Mouse (Mus musculus) neural tube, embryonic 12.5 days (tissue): ENCODE measurements around the gene Rtn4rl1. TPM values are rescaled to one million over a fixed set of nuclear protein-coding genes. Genes with fewer than 3 reads are reported as not detected.

Source experiments
- ATAC-seq: fragments of 200-750 bp; cut with Nextera tagmentation; 2 replicates; pipeline ENCODE4 v1.8.0; 2017; ENCODE audit warnings: low read depth, mild to moderate bottlenecking, moderate TSS enrichment, moderate library complexity; ENCODE audit not compliant: low FRiP score
- H3K27ac ChIP-seq: fragments of 300-500 bp; sonication (generic); 2 replicates; pipeline ENCODE4 v1.5.1; 2016
- H3K27me3 ChIP-seq: fragments of 300-500 bp; sonication (generic); replicated peaks from 2 replicates; pipeline ENCODE4 v1.6.1; 2016; ENCODE audit warnings: mild to moderate bottlenecking
- H3K36me3 ChIP-seq: fragments of 300-500 bp; sonication (generic); 2 replicates; pipeline ENCODE4 v1.6.1; 2016; ENCODE audit warnings: mild to moderate bottlenecking
- H3K4me1 ChIP-seq: fragments of 300-500 bp; sonication (generic); 2 replicates; pipeline ENCODE4 v1.6.1; 2016
- H3K4me2 ChIP-seq: fragments of 300-500 bp; sonication (generic); replicated peaks from 2 replicates; pipeline ENCODE4 v1.6.1; 2016; ENCODE audit warnings: mild to moderate bottlenecking
- H3K4me3 ChIP-seq: fragments of 300-500 bp; sonication (generic); 2 replicates; pipeline ENCODE4 v1.5.1; 2016
- H3K9ac ChIP-seq: fragments of 300-500 bp; sonication (generic); 2 replicates; pipeline ENCODE4 v1.6.1; 2016; ENCODE audit warnings: mild to moderate bottlenecking
- H3K9me3 ChIP-seq: fragments of 300-500 bp; sonication (generic); 2 replicates; pipeline ENCODE4 v1.6.1; 2016; ENCODE audit warnings: mild to moderate bottlenecking
- WGBS: fragments of 180-500 bp; shearing (Covaris S2); methylation state at CpG from one replicate; pipeline ENCODE4 v1.1.7; 2016; 5-methylcytosine and 5-hydroxymethylcytosine counted together
- polyA plus RNA-seq: library from polyadenylated mRNA; unstranded; fragments of >200 nt; fragmentation: Nextera tagmentation; extraction: Ambion mirVana; gene quantifications from 2 replicates; pipeline ENCODE4 v1.2.1, GENCODE M21; 2016

The Rtn4rl1 gene
- polyA plus RNA-seq, 1 experiment from 2014 or later = 14.5 TPM

DNA sequence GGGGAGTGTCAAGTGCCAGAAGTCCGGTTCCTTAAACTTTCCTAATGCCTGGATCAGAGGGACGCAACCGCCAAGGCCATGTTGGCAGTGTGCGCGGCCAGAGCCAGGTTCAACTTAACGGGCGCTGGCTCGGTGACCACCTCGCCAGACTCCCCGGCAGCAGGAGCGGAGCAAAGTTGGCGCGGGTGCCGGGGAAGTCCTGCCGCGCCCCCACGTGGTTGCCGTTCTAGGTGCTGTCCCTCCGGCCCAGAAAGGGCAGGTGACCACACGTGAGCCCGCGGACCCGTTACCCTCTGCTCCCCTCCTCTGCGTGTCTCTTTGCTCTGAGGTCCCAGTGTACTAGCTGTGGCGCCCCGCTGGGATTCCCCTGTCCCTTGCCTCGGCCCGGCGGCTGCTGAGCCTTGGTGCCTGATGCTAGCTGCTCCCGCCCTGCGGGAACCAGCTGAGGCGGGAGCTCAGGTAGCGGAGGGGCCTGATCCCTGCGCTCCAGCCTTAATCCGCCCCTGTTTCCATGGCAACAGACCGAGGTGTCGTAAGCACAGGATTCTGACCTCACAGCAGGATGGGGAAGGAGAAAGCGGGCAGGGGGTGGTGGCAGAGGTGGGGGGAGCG lies 1.4 kb downstream of the Rtn4rl1 start:
- Histone ChIP-seq H3K4me3 (peak overlapping the region; percentile 49), H3K4me1 (peaks cover 36% of the 10 kb centered on the region), H3K27ac (no peak overlapping the region), H3K9ac (peak overlapping the region; percentile 57), H3K36me3 (no peaks in the 10 kb centered on the region), H3K27me3 (peaks cover 62% of the 10 kb centered on the region), H3K9me3 (no peaks in the 10 kb centered on the region), H3K4me2 (peak overlapping the region; percentile 76)
- no peak for ATAC-seq
- under 1% methylated on average over 39 of the region's 39 CpGs for WGBS

DNA sequence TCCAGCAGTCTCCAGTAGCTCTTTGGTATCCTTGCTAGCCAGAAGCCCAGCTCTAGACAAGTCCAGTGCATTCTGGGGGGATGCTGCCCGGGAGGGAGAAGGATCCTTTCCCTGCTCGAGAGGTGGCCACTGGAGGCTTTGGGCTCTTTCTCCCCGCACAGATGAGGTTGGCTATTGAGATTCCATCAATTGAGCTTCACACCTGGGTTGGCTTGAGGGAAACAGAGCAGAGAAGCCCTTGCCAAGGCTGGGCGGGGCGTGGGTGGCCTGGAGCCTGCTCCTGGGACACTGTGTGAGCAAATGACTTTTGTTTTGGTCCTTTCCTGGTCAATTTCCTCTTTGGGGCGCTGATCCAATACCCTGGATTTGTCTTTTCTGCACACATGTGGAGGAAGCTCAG lies 2.5 kb downstream of the Rtn4rl1 start:
- ATAC-seq = no peak
- Histone ChIP-seq H3K9ac (no peak overlapping the region), H3K27me3 (peaks cover 67% of the 10 kb centered on the region), H3K4me2 (peak overlapping the region; percentile 76), H3K27ac (no peak overlapping the region), H3K4me3 (no peak overlapping the region), H3K4me1 (peaks cover 36% of the 10 kb centered on the region), H3K36me3 (no peaks in the 10 kb centered on the region), H3K9me3 (no peaks in the 10 kb centered on the region)
- 51% methylated on average over 6 of the region's 6 CpGs for WGBS

DNA sequence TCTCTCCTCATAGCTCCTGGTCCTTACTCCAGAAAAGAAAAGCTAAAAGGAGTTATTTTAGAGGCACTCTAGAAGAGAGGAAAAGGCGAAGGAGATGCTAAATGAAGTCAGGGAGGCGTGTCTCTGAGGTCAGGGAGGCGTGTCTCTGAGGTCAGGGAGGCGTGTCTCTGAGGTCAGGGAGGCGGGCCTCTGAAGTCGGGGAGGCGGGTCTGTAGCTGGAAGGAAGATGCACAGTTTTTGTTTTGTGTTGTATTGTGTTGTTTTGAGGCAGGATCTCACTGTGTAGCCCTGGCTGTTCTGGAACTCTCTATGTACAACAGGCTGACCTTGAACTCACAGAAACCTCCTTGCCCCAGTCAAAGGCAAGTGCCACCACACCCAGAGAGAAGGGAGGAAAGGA lies 4.4 kb downstream of the Rtn4rl1 start:
- Histone ChIP-seq H3K36me3 (no peaks in the 10 kb centered on the region), H3K27me3 (peaks cover 49% of the 10 kb centered on the region), H3K4me1 (peaks cover 43% of the 10 kb centered on the region), H3K9ac (no peak overlapping the region), H3K27ac (no peak overlapping the region), H3K9me3 (no peaks in the 10 kb centered on the region), H3K4me2 (no peak overlapping the region), H3K4me3 (no peak overlapping the region)
- ATAC-seq = no peak
- WGBS = 39% methylated on average over 7 of the region's 7 CpGs

DNA sequence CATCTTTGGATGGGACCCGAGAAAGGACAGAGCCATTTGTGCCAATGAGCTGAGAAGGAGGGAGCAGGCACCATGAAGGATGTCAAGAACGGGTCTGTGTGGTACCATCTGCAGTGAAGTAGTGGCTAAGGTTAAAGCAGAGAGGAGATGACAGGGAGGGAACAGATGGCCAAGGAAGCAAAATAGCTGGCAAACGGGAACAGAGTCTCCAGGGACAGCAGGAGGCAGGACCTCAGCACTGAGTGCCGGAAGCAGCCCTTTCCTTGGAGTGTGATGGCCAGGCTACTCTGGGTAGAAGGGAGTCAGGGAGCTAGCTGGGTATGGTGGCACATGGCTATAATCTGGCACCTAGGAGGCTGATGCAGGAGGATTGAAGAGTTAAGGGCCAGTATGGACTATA lies 5.2 kb downstream of the Rtn4rl1 start:
- Histone ChIP-seq H3K27me3 (peaks cover 41% of the 10 kb centered on the region), H3K4me2 (no peak overlapping the region), H3K9me3 (no peaks in the 10 kb centered on the region), H3K9ac (no peak overlapping the region), H3K4me1 (peaks cover 36% of the 10 kb centered on the region), H3K4me3 (no peak overlapping the region), H3K36me3 (no peaks in the 10 kb centered on the region), H3K27ac (no peak overlapping the region)
- 73% methylated on average over 4 of the region's 4 CpGs for WGBS
- no peak for ATAC-seq

DNA sequence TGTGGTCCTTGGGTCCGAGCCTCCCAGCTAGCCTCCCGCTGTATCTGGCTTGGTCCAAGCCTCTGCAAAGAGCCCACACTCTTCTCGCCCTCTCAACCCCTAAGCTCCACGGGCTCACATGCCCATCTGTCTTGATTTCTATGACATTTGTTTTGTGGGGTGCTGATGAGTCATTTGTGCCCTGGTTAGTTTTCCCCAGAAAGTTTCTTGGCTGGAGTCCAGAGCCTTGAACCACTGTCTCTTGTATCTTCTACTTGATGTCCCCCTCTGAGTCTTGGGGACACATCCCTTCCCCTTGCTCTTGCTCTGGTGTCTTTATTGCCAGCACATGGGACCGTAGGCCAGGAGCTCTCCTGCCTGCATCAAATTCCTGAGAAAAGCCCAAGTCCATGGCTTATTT lies 6.4 kb downstream of the Rtn4rl1 start:
- Histone ChIP-seq H3K4me1 (peaks cover 25% of the 10 kb centered on the region), H3K9me3 (no peaks in the 10 kb centered on the region), H3K4me2 (no peak overlapping the region), H3K27me3 (peaks cover 30% of the 10 kb centered on the region), H3K4me3 (no peak overlapping the region), H3K27ac (no peak overlapping the region), H3K9ac (no peak overlapping the region), H3K36me3 (no peaks in the 10 kb centered on the region)
- 80% methylated on average over 5 of the region's 5 CpGs for WGBS
- ATAC-seq = no peak

DNA sequence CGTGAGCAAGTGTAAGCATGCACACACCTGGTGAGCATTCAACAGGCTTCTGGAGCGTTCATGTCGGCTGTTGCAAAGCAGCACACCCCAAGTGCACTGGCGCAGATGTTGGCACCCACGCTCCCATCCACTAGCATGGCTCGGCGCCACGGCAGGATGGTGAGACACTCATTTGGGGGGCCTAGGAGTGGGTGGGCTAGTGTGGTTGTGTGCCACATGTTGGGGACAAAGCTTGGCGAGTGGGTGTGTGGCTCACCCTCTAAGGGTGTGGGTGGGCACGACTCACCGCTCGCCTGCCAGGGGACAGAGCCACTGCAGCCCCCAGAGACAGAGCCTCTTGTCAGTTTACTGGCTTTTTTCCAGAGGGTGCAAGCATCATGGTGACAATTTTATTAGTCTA lies 7.4 kb downstream of the Rtn4rl1 start:
- Histone ChIP-seq H3K27me3 (peaks cover 20% of the 10 kb centered on the region), H3K27ac (no peak overlapping the region), H3K9ac (no peak overlapping the region), H3K4me2 (no peak overlapping the region), H3K36me3 (no peaks in the 10 kb centered on the region), H3K4me3 (no peak overlapping the region), H3K4me1 (peaks cover 18% of the 10 kb centered on the region), H3K9me3 (no peaks in the 10 kb centered on the region)
- no peak for ATAC-seq
- WGBS = 90% methylated on average over 12 of the region's 12 CpGs

DNA sequence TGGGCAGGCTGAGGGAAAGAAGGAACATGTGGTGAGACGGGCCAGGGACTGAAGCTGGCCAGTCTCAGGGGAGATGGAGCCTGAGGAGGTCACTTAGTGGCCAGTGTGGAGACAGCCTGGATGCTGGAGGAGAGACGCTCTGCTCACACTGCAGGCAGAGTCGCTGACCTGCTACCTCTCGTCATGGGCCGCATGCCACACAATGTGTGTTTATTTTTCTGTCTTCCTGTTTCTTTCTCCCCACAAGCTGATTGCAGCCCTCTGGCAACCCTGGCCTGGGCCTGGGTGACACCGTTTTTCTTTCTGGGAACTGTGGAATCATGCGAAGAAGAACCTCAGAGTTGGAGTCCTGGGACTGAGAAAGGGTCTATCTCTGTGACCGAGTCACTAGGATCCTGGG lies 8.1 kb downstream of the Rtn4rl1 start:
- WGBS = 67% methylated on average over 8 of the region's 8 CpGs
- Histone ChIP-seq H3K9me3 (no peaks in the 10 kb centered on the region), H3K4me3 (no peak overlapping the region), H3K9ac (no peak overlapping the region), H3K27ac (no peak overlapping the region), H3K36me3 (no peaks in the 10 kb centered on the region), H3K4me1 (peaks cover 17% of the 10 kb centered on the region), H3K4me2 (no peak overlapping the region), H3K27me3 (peaks cover 13% of the 10 kb centered on the region; the same call in 1 of the 2 replicates)
- ATAC-seq = no peak

DNA sequence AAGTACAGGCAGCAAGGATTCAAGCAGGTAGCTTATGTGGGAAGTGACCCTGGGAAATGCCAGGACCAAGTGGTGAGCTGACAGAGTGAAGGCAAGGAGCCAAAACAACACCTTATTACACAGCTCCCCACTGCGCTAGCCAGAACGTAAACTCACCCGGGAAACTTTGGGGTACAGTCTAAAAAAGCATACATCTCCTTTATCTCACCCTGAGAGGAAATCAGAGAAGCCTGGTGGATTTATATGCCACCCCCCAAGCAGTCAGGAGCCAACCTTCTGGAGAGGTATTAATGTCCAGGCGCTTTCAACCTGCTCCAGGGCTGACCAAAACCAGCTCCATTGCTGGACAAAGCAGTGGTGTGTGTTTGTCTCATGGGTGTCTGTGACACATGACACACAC lies 10.3 kb downstream of the Rtn4rl1 start:
- WGBS = 85% methylated on average over 4 of the region's 4 CpGs
- no peak for ATAC-seq

DNA sequence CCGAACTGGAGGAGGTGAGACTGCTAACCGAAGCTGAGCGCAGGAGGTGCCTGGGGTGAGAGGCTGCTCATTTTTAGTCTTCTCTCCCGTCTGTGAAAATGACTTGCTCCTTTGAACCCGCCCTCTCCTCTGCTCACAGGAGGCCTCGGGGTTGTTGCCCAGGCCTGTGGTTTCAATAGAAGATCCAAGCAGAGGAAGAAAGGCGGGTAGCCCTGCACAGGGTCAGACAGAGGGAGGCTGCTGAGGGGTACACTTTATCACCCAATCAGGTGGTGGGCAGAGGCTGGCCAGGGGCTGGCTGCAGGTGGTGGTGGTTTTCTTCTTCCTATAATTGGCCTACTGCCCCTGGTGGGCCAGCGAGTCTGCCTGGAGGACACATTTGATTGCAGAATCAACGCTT lies 10.9 kb downstream of the Rtn4rl1 start:
- peaks cover 9% of the 10 kb centered on the region for H3K4me1 ChIP-seq
- no peaks in the 10 kb centered on the region for H3K9me3 ChIP-seq
- WGBS = 44% methylated on average over 9 of the region's 9 CpGs
- H3K36me3 ChIP-seq = no peaks in the 10 kb centered on the region
- no peak overlapping the region for H3K4me3 ChIP-seq
- H3K4me2 ChIP-seq = no peak overlapping the region
- no peak overlapping the region for H3K9ac ChIP-seq
- ATAC-seq = no peak
- H3K27me3 ChIP-seq = peaks cover 7% of the 10 kb centered on the region; the same call in 1 of the 2 replicates
- H3K27ac ChIP-seq = no peak overlapping the region

More for the DNA sequence above, 10.3 kb downstream of the Rtn4rl1 start:
- Histone ChIP-seq H3K36me3 (no peaks in the 10 kb centered on the region), H3K9ac (no peak overlapping the region), H3K4me3 (no peak overlapping the region), H3K4me1 (peaks cover 9% of the 10 kb centered on the region), H3K9me3 (no peaks in the 10 kb centered on the region), H3K4me2 (no peak overlapping the region), H3K27me3 (peaks cover 7% of the 10 kb centered on the region; the same call in 1 of the 2 replicates), H3K27ac (no peak overlapping the region)

DNA sequence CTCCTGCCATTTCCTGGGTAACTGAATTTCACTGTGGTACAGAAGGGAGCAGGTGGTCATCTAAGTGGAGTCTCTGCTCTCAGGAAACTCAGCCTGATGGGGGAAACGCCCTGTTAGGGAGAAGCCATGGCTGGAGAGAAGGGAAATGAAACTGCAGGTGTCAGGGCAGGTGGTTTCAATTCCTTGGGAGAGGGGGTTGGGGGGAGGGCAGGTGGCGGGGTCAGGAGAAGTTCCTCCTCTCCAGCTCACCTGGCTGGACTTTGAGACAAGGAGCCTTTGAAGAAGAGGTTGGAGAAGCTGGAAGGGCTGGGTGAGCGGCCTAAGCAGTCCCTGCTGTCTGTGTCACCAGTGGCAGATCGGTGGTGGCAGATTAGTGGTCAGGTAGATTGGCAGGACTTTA lies 12.8 kb downstream of the Rtn4rl1 start:
- H3K4me1 ChIP-seq = peaks cover 9% of the 10 kb centered on the region; the same call in 1 of the 2 replicates
- H3K36me3 ChIP-seq = no peaks in the 10 kb centered on the region
- H3K4me2 ChIP-seq = no peak overlapping the region
- H3K9ac ChIP-seq = no peak overlapping the region
- no peak for ATAC-seq
- 84% methylated on average over 4 of the region's 4 CpGs for WGBS
- no peak overlapping the region for H3K4me3 ChIP-seq
- no peaks in the 10 kb centered on the region for H3K27me3 ChIP-seq
- no peak overlapping the region for H3K27ac ChIP-seq
- no peaks in the 10 kb centered on the region for H3K9me3 ChIP-seq

DNA sequence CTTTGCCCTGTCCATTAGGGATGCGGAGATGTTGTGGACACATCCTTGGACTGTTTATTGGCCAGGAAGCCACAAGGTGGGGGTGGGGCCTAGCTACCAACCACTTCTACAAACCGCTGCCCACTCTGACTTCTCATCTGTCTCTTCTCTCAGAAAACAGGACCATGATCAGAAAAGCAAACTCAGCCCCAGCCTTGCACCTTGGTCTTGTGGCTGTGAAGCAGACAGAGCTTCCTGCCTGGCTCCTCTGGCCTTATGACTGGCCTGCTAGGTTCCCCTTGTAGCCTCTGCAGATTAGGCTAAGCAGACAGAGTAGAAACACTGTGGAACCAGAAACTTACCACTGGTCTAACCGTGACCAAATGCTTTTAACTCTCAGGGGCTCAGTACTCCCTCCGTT lies 15.8 kb downstream of the Rtn4rl1 start:
- Histone ChIP-seq H3K27ac (no peak overlapping the region), H3K4me3 (no peak overlapping the region), H3K9me3 (no peaks in the 10 kb centered on the region), H3K9ac (no peak overlapping the region), H3K36me3 (no peaks in the 10 kb centered on the region), H3K4me2 (no peak overlapping the region), H3K27me3 (no peaks in the 10 kb centered on the region), H3K4me1 (peaks cover 25% of the 10 kb centered on the region)
- 50% methylated on average over 4 of the region's 4 CpGs for WGBS
- ATAC-seq = no peak

DNA sequence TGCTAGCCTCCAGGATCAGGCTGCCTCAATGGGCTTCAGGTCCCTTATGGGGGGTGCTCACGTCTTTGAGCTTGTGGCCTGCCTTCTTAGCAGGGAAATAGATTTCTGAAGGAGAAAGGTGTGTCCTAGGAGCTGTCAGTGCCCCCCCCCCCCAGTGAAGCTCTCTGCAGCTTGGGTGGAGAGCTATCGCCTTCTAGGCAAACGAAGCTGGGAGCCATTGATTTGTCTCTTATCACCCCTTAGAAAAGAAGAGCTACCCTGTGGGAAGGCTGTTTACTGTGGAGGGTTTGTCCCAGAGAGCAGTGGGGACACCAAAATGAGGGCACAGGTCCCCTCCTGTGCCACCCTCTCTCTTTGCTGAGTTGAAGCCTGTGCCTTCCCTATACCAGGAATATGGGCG lies 16.5 kb downstream of the Rtn4rl1 start:
- Histone ChIP-seq H3K27ac (no peak overlapping the region), H3K4me3 (no peak overlapping the region; the same call in 1 of the 2 replicates), H3K36me3 (no peaks in the 10 kb centered on the region), H3K9me3 (no peaks in the 10 kb centered on the region), H3K4me2 (no peak overlapping the region), H3K9ac (no peak overlapping the region), H3K27me3 (no peaks in the 10 kb centered on the region), H3K4me1 (peaks cover 26% of the 10 kb centered on the region)
- 61% methylated on average over 4 of the region's 4 CpGs for WGBS
- ATAC-seq = no peak

DNA sequence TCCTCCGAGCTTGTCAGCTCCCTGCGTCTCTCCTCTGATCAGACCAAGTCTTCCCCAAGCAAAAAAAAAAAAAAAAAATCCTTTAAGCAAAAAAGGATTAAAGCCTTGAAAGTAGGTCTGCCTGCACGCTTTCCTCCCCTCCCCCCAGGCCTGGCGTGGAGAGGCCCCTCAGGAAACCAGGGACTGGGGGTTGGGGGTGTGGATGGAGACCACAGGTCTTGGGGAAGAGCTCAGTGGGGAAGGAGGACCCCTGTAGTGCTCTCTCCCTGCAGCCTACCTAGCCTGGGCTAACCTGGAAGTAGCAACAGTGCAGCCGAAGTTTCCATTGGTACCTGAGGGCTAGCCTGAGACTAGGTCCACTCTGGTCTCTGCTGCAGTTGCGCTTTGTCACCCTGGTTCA lies 17.2 kb downstream of the Rtn4rl1 start:
- H3K36me3 ChIP-seq = no peaks in the 10 kb centered on the region
- H3K27me3 ChIP-seq = no peaks in the 10 kb centered on the region; the same call in 1 of the 2 replicates
- H3K9ac ChIP-seq = no peak overlapping the region
- H3K27ac ChIP-seq = no peak overlapping the region
- H3K4me3 ChIP-seq = no peak overlapping the region
- H3K4me2 ChIP-seq = no peak overlapping the region
- WGBS = 67% methylated on average over 6 of the region's 6 CpGs
- H3K9me3 ChIP-seq = no peaks in the 10 kb centered on the region
- no peak for ATAC-seq
- peaks cover 26% of the 10 kb centered on the region for H3K4me1 ChIP-seq
